Mouse (Mus musculus): ENCODE results near the gene Mcpt2. TPM values are rescaled to one million over a fixed set of nuclear protein-coding genes. Genes with fewer than 3 reads are reported as not detected.
"Not testable (repeated sequence)": the region's sequence is repeated elsewhere in the genome, so short reads cannot be mapped to it uniquely, and the experiment has no call there.

Gene Mcpt2
- not detected in 2 replicates for polyA plus RNA-seq (2016; fragmentation: Nextera tagmentation; extraction: Ambion mirVana)

- not testable (repeated sequence) for H3K4me1 ChIP-seq; H3K27ac ChIP-seq; H3K4me3 ChIP-seq; H3K9me3 ChIP-seq; H3K27me3 ChIP-seq (ENCODE audit: insufficient read depth, poor library complexity, severe bottlenecking); DNase-seq (ENCODE audit: low spot score); H3K36me3 ChIP-seq
- WGBS = 50% methylated on average over 1 of the region's 1 CpGs
Observed at GRCm38 (mm10) chr14:56041792-56042191, at the start of gene Mcpt2. Mcpt2 (plus strand) TSS chr14:56042041.

GRCm38 (mm10) chr14:56013147-56013546 is 28.7 kb upstream of the Mcpt2 start:
- H3K36me3 ChIP-seq = no peaks in the 10 kb centered on the region
- H3K9me3 ChIP-seq = no peaks in the 10 kb centered on the region
- no peak for DNase-seq (ENCODE audit: low spot score)
- no peaks in the 10 kb centered on the region for H3K27me3 ChIP-seq (ENCODE audit: insufficient read depth, poor library complexity, severe bottlenecking)
- no peak overlapping the region for H3K4me3 ChIP-seq
- H3K27ac ChIP-seq = no peak overlapping the region
- H3K4me1 ChIP-seq = no peaks in the 10 kb centered on the region
- WGBS = 55% methylated on average over 3 of the region's 3 CpGs

- WGBS = 78% methylated on average over 2 of the region's 2 CpGs
- Histone ChIP-seq H3K27me3 (ENCODE audit: insufficient read depth, poor library complexity, severe bottlenecking) (no peaks in the 10 kb centered on the region), H3K4me1 (no peaks in the 10 kb centered on the region), H3K27ac (no peak overlapping the region), H3K9me3 (no peaks in the 10 kb centered on the region), H3K4me3 (no peak overlapping the region), H3K36me3 (no peaks in the 10 kb centered on the region)
- no peak for DNase-seq (ENCODE audit: low spot score)
Observed at GRCm38 (mm10) chr14:56013924-56014323, 27.9 kb upstream of the Mcpt2 start.

- DNase-seq (ENCODE audit: low spot score); H3K27me3 ChIP-seq (ENCODE audit: insufficient read depth, poor library complexity, severe bottlenecking); H3K36me3 ChIP-seq; H3K4me3 ChIP-seq; H3K27ac ChIP-seq; H3K4me1 ChIP-seq; H3K9me3 ChIP-seq: not testable (repeated sequence)
- WGBS = 72% methylated on average over 3 of the region's 3 CpGs
Observed at GRCm38 (mm10) chr14:56017671-56018070, 24.2 kb upstream of the Mcpt2 start, which contains the start of gene Mcpt1. Mcpt1 (plus strand) TSS chr14:56017971.

GRCm38 (mm10) chr14:56019446-56019845 is 22.4 kb upstream of the Mcpt2 start:
- Histone ChIP-seq H3K4me1 (no peaks in the 10 kb centered on the region), H3K36me3 (no peaks in the 10 kb centered on the region), H3K4me3 (no peak overlapping the region), H3K9me3 (no peaks in the 10 kb centered on the region), H3K27ac (no peak overlapping the region), H3K27me3 (ENCODE audit: insufficient read depth, poor library complexity, severe bottlenecking) (no peaks in the 10 kb centered on the region)
- 73% methylated on average over 1 of the region's 1 CpGs for WGBS
- DNase-seq (ENCODE audit: low spot score) = no peak

GRCm38 (mm10) chr14:56021305-56021704 is 20.5 kb upstream of the Mcpt2 start:
- 69% methylated on average over 4 of the region's 4 CpGs for WGBS
- DNase-seq (ENCODE audit: low spot score); H3K27me3 ChIP-seq (ENCODE audit: insufficient read depth, poor library complexity, severe bottlenecking): not testable (repeated sequence)

GRCm38 (mm10) chr14:56030395-56030794 is 11.4 kb upstream of the Mcpt2 start, which contains the start of gene Mcpt9:
Mcpt9 (minus strand) TSS chr14:56030495.
- H3K27ac ChIP-seq; H3K9me3 ChIP-seq; H3K4me3 ChIP-seq; DNase-seq (ENCODE audit: low spot score); H3K36me3 ChIP-seq; H3K4me1 ChIP-seq; H3K27me3 ChIP-seq (ENCODE audit: insufficient read depth, poor library complexity, severe bottlenecking): not testable (repeated sequence)
- 63% methylated on average over 3 of the region's 3 CpGs for WGBS

More at GRCm38 (mm10) chr14:56021305-56021704, 20.5 kb upstream of the Mcpt2 start:
- H3K27ac ChIP-seq, H3K9me3 ChIP-seq, H3K4me1 ChIP-seq, H3K36me3 ChIP-seq, H3K4me3 ChIP-seq: not testable (repeated sequence)

- Histone ChIP-seq H3K4me1 (no peaks in the 10 kb centered on the region), H3K36me3 (no peaks in the 10 kb centered on the region), H3K9me3 (no peaks in the 10 kb centered on the region), H3K4me3 (no peak overlapping the region), H3K27me3 (ENCODE audit: insufficient read depth, poor library complexity, severe bottlenecking) (no peaks in the 10 kb centered on the region), H3K27ac (no peak overlapping the region)
- DNase-seq (ENCODE audit: low spot score) = no peak
- WGBS = 75% methylated on average over 2 of the region's 2 CpGs
Observed at GRCm38 (mm10) chr14:56034433-56034832, 7.4 kb upstream of the Mcpt2 start.

GRCm38 (mm10) chr14:56055408-56055807 is 13.6 kb downstream of the Mcpt2 start:
- 68% methylated on average over 3 of the region's 3 CpGs for WGBS
- H3K27ac ChIP-seq = no peak overlapping the region
- no peaks in the 10 kb centered on the region for H3K36me3 ChIP-seq
- no peak overlapping the region for H3K4me3 ChIP-seq
- no peaks in the 10 kb centered on the region for H3K27me3 ChIP-seq (ENCODE audit: insufficient read depth, poor library complexity, severe bottlenecking)
- H3K4me1 ChIP-seq = peaks cover 6% of the 10 kb centered on the region; the same call in 1 of the 2 replicates
- H3K9me3 ChIP-seq = no peaks in the 10 kb centered on the region
- DNase-seq (ENCODE audit: low spot score) = no peak

GRCm38 (mm10) chr14:56057722-56058121 is 15.9 kb downstream of the Mcpt2 start:
- DNase-seq (ENCODE audit: low spot score) = no peak
- H3K27ac ChIP-seq = no peak overlapping the region
- WGBS = 41% methylated on average over 4 of the region's 4 CpGs
- no peaks in the 10 kb centered on the region for H3K9me3 ChIP-seq
- peaks cover 6% of the 10 kb centered on the region; the same call in 1 of the 2 replicates for H3K4me1 ChIP-seq
- H3K36me3 ChIP-seq = no peaks in the 10 kb centered on the region
- H3K27me3 ChIP-seq (ENCODE audit: insufficient read depth, poor library complexity, severe bottlenecking) = no peaks in the 10 kb centered on the region
- H3K4me3 ChIP-seq = no peak overlapping the region

- H3K4me1 ChIP-seq; H3K27me3 ChIP-seq (ENCODE audit: insufficient read depth, poor library complexity, severe bottlenecking); H3K9me3 ChIP-seq; H3K4me3 ChIP-seq; H3K27ac ChIP-seq; H3K36me3 ChIP-seq; DNase-seq (ENCODE audit: low spot score): not testable (repeated sequence)
- WGBS = 52% methylated on average over 3 of the region's 3 CpGs
Observed at GRCm38 (mm10) chr14:56062213-56062612, 20.4 kb downstream of the Mcpt2 start, which contains the start of gene Mcpt4. Mcpt4 (minus strand) TSS chr14:56062313.

- H3K27me3 ChIP-seq (ENCODE audit: insufficient read depth, poor library complexity, severe bottlenecking) = no peaks in the 10 kb centered on the region
- H3K4me1 ChIP-seq = no peaks in the 10 kb centered on the region
- no peak for DNase-seq (ENCODE audit: low spot score)
- H3K9me3 ChIP-seq = no peaks in the 10 kb centered on the region
- 86% methylated on average over 4 of the region's 4 CpGs for WGBS
- H3K27ac ChIP-seq = no peak overlapping the region
- no peak overlapping the region for H3K4me3 ChIP-seq
- no peaks in the 10 kb centered on the region for H3K36me3 ChIP-seq
Observed at GRCm38 (mm10) chr14:56082016-56082415, 40.2 kb downstream of the Mcpt2 start.

- 92% methylated on average over 2 of the region's 2 CpGs for WGBS
Observed at GRCm38 (mm10) chr14:56085167-56085566, 43.3 kb downstream of the Mcpt2 start, which contains the start of gene Mcpt8. Mcpt8 (minus strand) TSS chr14:56085273.

GRCm38 (mm10) chr14:56086711-56087110 is 44.9 kb downstream of the Mcpt2 start:
- 63% methylated on average over 3 of the region's 3 CpGs for WGBS
- peak; percentile 68 for DNase-seq (ENCODE audit: low spot score)
- no peaks in the 10 kb centered on the region for H3K4me1 ChIP-seq
- H3K9me3 ChIP-seq = no peaks in the 10 kb centered on the region
- H3K27me3 ChIP-seq (ENCODE audit: insufficient read depth, poor library complexity, severe bottlenecking) = no peaks in the 10 kb centered on the region
- no peak overlapping the region for H3K4me3 ChIP-seq
- H3K36me3 ChIP-seq = no peaks in the 10 kb centered on the region
- no peak overlapping the region for H3K27ac ChIP-seq

More at GRCm38 (mm10) chr14:56085167-56085566, 43.3 kb downstream of the Mcpt2 start, which contains the start of gene Mcpt8:
- no peaks in the 10 kb centered on the region for H3K4me1 ChIP-seq
- no peaks in the 10 kb centered on the region for H3K9me3 ChIP-seq
- no peaks in the 10 kb centered on the region for H3K27me3 ChIP-seq (ENCODE audit: insufficient read depth, poor library complexity, severe bottlenecking)
- no peak within 1 kb of the TSS for H3K4me3 ChIP-seq
- H3K27ac ChIP-seq = no peak within 1 kb of the TSS
- DNase-seq (ENCODE audit: low spot score) = no peak
- no peaks in the 10 kb centered on the region for H3K36me3 ChIP-seq
